Mouse (Mus musculus) intestine, embryonic 16.5 days (tissue): ENCODE data around the gene Garnl3. TPM values are rescaled to one million over a fixed set of nuclear protein-coding genes. Genes with fewer than 3 reads are reported as not detected.

Experiments used
- ATAC-seq: fragments of 200-750 bp; cut with Nextera tagmentation; 2 replicates; pipeline ENCODE4 v1.8.0; 2017; ENCODE audit warnings: moderate TSS enrichment, moderate library complexity
- H3K27ac ChIP-seq: fragments of 300-500 bp; sonication (generic); 2 replicates; pipeline ENCODE4 v1.5.1; 2014; ENCODE audit warnings: mild to moderate bottlenecking, low read length
- H3K27me3 ChIP-seq: fragments of 300-500 bp; sonication (generic); replicated peaks from 2 replicates; pipeline ENCODE4 v1.6.1; 2014; ENCODE audit warnings: low read length, control low read depth, mixed read lengths; ENCODE audit not compliant: control insufficient read depth, insufficient read depth
- H3K36me3 ChIP-seq: fragments of 300-500 bp; sonication (generic); 2 replicates; pipeline ENCODE4 v1.6.1; 2014; ENCODE audit warnings: low read length, control low read depth; ENCODE audit not compliant: control insufficient read depth, insufficient read depth
- H3K4me1 ChIP-seq: fragments of 300-500 bp; sonication (generic); 2 replicates; pipeline ENCODE4 v1.6.1; 2014; ENCODE audit warnings: low read length, control low read depth, mixed read lengths; ENCODE audit not compliant: control insufficient read depth, insufficient read depth
- H3K4me2 ChIP-seq: fragments of 300-500 bp; sonication (generic); 2 replicates; pipeline ENCODE4 v1.6.1; 2014; ENCODE audit warnings: low read depth, low read length, control low read depth
- H3K4me3 ChIP-seq: fragments of 300-500 bp; sonication (generic); 2 replicates; pipeline ENCODE4 v1.5.1; 2014; ENCODE audit warnings: mild to moderate bottlenecking, low read length
- H3K9ac ChIP-seq: fragments of 300-500 bp; sonication (generic); 2 replicates; pipeline ENCODE4 v1.6.1; 2014; ENCODE audit warnings: low read depth, low read length
- H3K9me3 ChIP-seq: fragments of 300-500 bp; sonication (generic); 2 replicates; pipeline ENCODE4 v1.6.1; 2016; ENCODE audit warnings: low read length, control low read depth; ENCODE audit not compliant: control insufficient read depth
- WGBS: fragments of 180-500 bp; shearing (Covaris S2); extraction: QIAGEN DNeasy Blood & Tissue Kit; methylation state at CpG from one replicate; pipeline ENCODE4 v1.1.7; 2014; 5-methylcytosine and 5-hydroxymethylcytosine counted together
- polyA plus RNA-seq: library from polyadenylated mRNA; unstranded; fragments of >200 nt; fragmentation: Nextera tagmentation; extraction: Ambion mirVana; gene quantifications from 2 replicates; pipeline ENCODE4 v1.2.1, GENCODE M21; 2015

Garnl3 gene
- polyA plus RNA-seq, 1 experiment from 2014 or later, result 10.2 TPM

DNA sequence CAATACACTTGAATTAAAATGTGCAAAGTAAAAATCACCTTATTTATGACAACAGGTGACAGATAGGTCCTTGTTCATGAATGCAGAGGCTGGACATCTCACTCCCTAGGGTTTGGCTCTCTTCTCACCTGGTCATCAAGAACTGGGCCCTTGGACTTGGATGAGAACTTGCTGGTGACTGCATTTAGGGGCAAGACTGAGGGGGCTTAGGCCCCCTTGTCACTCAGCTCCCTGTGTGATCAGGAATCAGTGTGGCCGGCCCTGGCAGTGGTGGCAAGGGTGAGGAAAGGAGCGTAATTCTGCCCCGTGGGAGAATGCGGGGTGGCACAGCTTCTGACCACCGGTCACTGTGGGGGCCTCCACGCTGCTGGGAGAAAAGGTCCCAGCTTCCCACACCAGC is 4.9 kb upstream of the Garnl3 start:
- Histone ChIP-seq H3K36me3 (no peaks in the 10 kb centered on the region), H3K27me3 (peaks cover 3% of the 10 kb centered on the region; the same call in 1 of the 2 replicates), H3K4me1 (peaks cover 5% of the 10 kb centered on the region), H3K9ac (no peak overlapping the region), H3K9me3 (no peaks in the 10 kb centered on the region), H3K4me3 (no peak overlapping the region), H3K27ac (no peak overlapping the region), H3K4me2 (no peak overlapping the region)
- WGBS, result 91% methylated on average over 6 of the region's 6 CpGs
- ATAC-seq, result no peak

DNA sequence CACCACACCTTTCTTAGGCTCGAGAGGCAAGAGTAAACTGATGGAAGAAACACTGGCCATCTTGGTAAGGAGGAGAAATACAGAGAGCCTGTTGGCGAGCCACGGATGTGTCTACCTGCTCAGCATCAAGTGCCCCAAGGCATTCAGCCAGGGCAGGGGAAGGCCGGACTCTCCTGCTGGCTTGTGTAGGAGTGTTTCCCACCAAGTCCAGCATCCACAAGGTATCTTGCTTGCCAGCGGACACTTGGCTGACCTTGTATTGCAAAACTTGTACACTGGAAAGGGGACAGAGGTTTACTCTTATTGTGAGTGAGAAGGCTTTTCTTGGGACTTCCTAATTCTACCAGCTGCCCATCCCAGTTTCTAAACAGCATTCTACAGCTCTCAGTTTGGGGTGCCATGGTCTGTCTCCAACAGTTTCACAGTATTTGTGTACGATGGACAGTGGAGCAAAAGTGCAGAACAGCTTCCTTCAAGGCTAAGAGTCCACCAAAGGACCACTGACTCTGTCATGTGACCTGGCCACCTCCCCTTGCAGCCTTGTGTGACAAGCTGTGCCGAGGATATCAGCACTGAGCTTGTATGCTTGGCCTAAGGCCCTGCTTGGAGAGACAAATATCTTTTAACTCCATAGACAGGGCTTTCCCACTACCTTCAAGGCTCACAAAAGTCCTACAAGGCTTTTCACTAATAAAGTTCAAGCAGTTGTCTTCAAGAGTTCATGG is 3.5 kb upstream of the Garnl3 start:
- H3K4me2 ChIP-seq, result no peak overlapping the region
- no peaks in the 10 kb centered on the region for H3K9me3 ChIP-seq
- H3K36me3 ChIP-seq, result no peaks in the 10 kb centered on the region
- H3K9ac ChIP-seq, result no peak overlapping the region
- H3K27ac ChIP-seq, result no peak overlapping the region
- WGBS, result 82% methylated on average over 7 of the region's 7 CpGs
- peaks cover 3% of the 10 kb centered on the region; the same call in 1 of the 2 replicates for H3K27me3 ChIP-seq
- H3K4me3 ChIP-seq, result no peak overlapping the region
- no peak for ATAC-seq
- peaks cover 5% of the 10 kb centered on the region for H3K4me1 ChIP-seq

DNA sequence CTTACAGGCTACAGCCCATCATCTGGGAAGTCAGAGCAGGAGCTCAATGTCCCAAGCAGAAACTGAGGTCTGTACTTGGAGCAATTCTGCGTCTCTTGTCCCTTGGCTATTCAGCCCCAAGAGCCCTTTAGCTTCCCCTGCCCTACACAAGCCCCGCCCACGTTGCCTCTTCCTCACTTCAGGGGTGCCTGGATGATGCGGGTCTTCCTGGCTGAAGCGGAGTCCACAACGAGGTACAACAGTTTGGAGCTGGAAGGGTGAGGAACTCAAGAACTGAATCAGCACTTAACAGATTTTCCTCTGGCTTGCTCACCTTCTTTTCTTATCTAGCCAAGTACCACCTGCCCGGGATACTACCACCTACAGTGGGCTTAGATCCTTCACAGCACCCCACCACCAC is 852 bp upstream of the Garnl3 start:
- no peaks in the 10 kb centered on the region for H3K36me3 ChIP-seq
- no peak overlapping the region for H3K9ac ChIP-seq
- no peak overlapping the region for H3K27ac ChIP-seq
- ATAC-seq, result no peak
- no peaks in the 10 kb centered on the region for H3K9me3 ChIP-seq
- 10% methylated on average over 7 of the region's 7 CpGs for WGBS
- peaks cover 3% of the 10 kb centered on the region; the same call in 1 of the 2 replicates for H3K27me3 ChIP-seq
- H3K4me1 ChIP-seq, result peaks cover 9% of the 10 kb centered on the region
- H3K4me3 ChIP-seq, result no peak overlapping the region
- no peak overlapping the region for H3K4me2 ChIP-seq

DNA sequence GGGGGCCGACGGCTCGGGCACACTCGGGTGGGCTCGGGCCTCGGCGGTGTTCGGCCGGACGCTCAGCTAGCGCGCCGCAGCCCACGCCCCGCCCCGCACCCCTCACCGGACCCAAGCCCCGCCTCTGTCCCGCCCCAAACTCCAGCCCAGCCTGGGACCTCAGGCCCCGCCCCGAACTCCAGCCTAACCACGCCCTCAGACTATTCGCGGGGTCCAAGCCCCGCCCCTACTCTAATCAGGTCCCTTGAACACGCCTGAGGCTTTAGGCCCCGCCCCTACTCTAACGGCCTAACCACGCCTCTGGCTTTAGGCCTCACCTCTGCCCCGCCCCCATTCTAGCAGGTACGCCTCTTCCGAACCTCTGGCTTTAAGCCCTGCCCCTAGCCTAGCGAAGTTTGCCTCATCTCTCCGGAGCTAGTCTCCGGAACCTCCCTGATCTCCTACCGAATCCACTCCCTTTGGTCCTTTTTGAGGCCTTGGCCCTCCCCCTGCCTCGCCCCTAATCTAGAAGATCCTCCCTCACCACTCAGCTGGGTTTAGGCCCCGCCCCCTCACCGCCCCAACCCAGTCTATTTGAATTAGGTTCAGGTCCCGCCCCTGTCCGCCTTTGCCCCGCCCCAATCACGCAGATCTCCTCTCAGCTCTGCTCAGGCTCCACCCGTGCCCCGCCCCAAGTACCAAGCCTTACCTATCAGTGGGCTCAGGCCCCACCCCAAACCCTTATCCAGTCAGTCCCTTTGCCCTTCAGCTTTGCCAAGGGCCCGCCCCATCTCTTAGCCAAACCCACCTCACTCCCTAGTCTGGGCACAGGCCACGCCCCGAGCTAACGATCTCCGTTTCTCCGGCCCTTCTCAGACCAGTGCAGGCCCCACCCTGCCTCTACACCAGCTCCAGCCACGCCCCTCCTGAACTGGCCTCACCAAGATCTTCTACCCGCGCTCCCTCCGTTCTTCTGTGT is 649 bp downstream of the Garnl3 start:
- under 1% methylated on average over 55 of the region's 55 CpGs for WGBS

DNA sequence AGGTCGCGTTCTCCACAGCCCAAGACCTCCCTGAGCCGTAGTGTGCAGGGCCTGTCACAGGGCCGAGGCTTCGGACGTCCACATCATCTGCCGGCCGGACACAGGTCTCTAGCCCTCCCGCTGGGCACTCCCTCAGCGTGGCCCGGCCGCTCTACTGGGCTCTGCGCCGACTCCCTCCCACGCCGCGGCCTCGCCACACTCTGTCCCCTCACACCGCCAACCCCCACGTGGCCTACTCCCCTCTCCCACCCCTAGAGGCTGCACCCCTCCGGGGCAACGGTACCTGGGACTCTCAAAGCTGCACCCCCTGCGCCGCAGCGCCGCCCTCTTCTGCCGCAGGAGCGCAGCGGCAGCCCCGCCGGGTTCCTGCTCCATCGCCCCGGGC is 1.3 kb downstream of the Garnl3 start:
- H3K27ac ChIP-seq, result no peak overlapping the region
- peak; percentile 21 for ATAC-seq

More for the DNA sequence above, 649 bp downstream of the Garnl3 start:
- Histone ChIP-seq H3K4me3 (peak overlapping the region; percentile 84), H3K4me2 (peak overlapping the region; percentile 99), H3K9me3 (no peaks in the 10 kb centered on the region), H3K27me3 (peaks cover 3% of the 10 kb centered on the region; the same call in 1 of the 2 replicates), H3K36me3 (no peaks in the 10 kb centered on the region), H3K9ac (peak overlapping the region; percentile 79), H3K27ac (peak overlapping the region; percentile 62), H3K4me1 (peaks cover 9% of the 10 kb centered on the region)
- peak; percentile 95 for ATAC-seq

DNA sequence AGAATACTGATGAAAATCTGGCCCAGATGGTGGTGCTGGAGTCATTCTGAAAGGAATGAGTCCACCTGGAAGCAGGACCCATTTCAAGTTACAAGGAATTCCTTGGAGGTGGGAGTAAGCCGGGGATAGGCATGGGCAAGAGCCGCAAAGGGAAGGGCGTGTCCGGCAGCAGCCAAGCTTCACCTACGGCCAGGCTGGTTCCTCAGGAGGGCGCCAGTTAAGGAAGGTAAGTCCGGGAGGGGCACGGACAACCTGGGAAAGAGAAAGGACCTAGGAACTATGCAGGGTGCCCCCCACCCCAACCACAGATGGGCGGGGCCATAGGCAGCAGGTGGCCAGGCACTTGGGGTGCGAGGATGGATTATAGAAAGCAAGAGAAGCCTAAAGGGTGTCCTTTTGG is 1.8 kb downstream of the Garnl3 start:
- Histone ChIP-seq H3K9ac (peak overlapping the region; percentile 79), H3K27me3 (peaks cover 3% of the 10 kb centered on the region; the same call in 1 of the 2 replicates), H3K36me3 (no peaks in the 10 kb centered on the region), H3K4me2 (peak overlapping the region; percentile 99), H3K4me3 (peak overlapping the region; percentile 84), H3K9me3 (no peaks in the 10 kb centered on the region), H3K4me1 (peaks cover 9% of the 10 kb centered on the region), H3K27ac (no peak overlapping the region)
- ATAC-seq, result no peak
- 3% methylated on average over 10 of the region's 10 CpGs for WGBS

More for the DNA sequence above, 1.3 kb downstream of the Garnl3 start:
- H3K4me3 ChIP-seq, result peak overlapping the region; percentile 84
- H3K4me2 ChIP-seq, result peak overlapping the region; percentile 99
- no peaks in the 10 kb centered on the region for H3K36me3 ChIP-seq
- peak overlapping the region; percentile 79 for H3K9ac ChIP-seq
- 0% methylated on average over 33 of the region's 33 CpGs for WGBS
- H3K27me3 ChIP-seq, result peaks cover 3% of the 10 kb centered on the region; the same call in 1 of the 2 replicates
- peaks cover 9% of the 10 kb centered on the region for H3K4me1 ChIP-seq
- H3K9me3 ChIP-seq, result no peaks in the 10 kb centered on the region

DNA sequence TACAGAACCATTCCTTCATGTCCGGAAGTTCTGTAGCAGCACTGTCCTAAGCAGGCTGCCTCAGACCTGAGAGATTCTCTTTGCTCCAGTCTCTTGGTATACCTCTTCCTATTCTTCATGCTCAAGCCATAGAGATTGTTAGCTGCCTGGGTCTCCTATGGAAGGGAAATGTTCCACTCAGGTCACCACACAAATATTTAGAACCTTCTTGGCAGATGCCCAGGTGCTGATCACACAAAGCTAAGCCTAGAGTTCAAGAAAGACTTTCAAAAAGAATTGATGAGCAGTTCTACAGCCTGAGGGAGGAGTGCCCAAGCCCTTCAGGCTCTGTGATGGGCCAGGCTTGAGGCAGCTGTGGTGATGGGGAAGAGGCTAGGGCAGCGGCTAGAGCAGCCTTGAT is 2.4 kb downstream of the Garnl3 start:
- no peak for ATAC-seq
- H3K27ac ChIP-seq, result no peak overlapping the region
- H3K4me3 ChIP-seq, result no peak overlapping the region
- no peak overlapping the region for H3K4me2 ChIP-seq
- H3K9ac ChIP-seq, result no peak overlapping the region
- H3K36me3 ChIP-seq, result no peaks in the 10 kb centered on the region
- H3K9me3 ChIP-seq, result no peaks in the 10 kb centered on the region
- 67% methylated on average over 2 of the region's 2 CpGs for WGBS
- peaks cover 9% of the 10 kb centered on the region for H3K4me1 ChIP-seq
- H3K27me3 ChIP-seq, result peaks cover 3% of the 10 kb centered on the region; the same call in 1 of the 2 replicates

DNA sequence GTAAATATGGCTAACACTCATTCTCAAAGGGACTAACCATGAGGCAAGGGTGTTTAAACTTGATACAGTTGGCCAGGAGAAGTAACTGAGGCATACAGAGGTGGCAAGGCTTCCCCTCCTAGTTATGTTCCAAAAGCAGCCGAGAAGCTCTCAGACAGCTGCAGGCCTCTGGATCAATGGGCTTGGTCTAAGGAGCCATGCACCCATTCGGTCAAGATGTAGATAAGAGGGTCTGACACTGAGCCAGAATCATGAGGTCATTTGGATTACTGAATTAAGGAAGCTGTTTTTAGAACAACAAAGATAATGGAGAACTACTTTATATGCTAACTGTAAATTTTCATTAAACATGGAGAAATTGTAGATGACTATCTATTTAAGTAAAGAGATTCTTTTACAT is 4.2 kb downstream of the Garnl3 start:
- Histone ChIP-seq H3K4me3 (no peak overlapping the region), H3K9ac (no peak overlapping the region), H3K4me1 (peaks cover 9% of the 10 kb centered on the region), H3K27ac (no peak overlapping the region), H3K9me3 (no peaks in the 10 kb centered on the region), H3K4me2 (no peak overlapping the region), H3K36me3 (no peaks in the 10 kb centered on the region), H3K27me3 (0 out of 2 replicates have a peak, but pooled peaks cover under 1% of the 10 kb centered on the region)
- no peak for ATAC-seq
- WGBS, result 59% methylated on average over 2 of the region's 2 CpGs

DNA sequence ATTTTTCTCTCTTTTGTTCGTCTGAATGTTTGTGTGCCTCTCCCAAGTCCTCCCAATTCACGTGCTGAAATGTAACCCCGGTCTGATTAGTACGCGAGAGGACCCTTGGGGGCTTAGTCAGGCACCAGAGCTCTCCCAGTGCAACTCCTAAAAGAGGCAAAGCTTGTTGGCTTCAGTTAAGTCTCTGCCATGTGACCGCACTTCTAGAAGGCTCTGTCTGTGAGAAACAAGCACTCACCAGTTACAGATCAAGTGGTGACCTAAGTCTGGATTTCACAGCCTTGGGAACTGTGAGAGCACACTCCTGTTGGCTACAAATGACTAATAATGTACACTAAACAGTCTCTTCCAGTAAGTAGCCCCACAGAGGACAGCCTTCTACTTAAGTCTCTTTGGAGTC is 8.6 kb downstream of the Garnl3 start:
- Histone ChIP-seq H3K36me3 (no peaks in the 10 kb centered on the region), H3K9ac (no peak overlapping the region), H3K4me1 (peaks cover 5% of the 10 kb centered on the region; the same call in 1 of the 2 replicates), H3K4me3 (no peak overlapping the region), H3K9me3 (no peaks in the 10 kb centered on the region), H3K27me3 (no peaks in the 10 kb centered on the region), H3K27ac (no peak overlapping the region), H3K4me2 (no peak overlapping the region)
- ATAC-seq, result no peak
- WGBS, result 74% methylated on average over 6 of the region's 6 CpGs
